ENCODE assay signal across 22 mouse cellular contexts in genomic region chr11:101282896-101283295, GRCm38 (mm10). TPM values are rescaled to one million over a fixed set of nuclear protein-coding genes. Genes with fewer than 3 reads are reported as not detected.
DNase-seq lines count a peak whose midpoint lies in the region; ATAC-seq lines count a peak whose summit lies in the region.
"Had no signal": no experiment of that assay in that cellular context is flagged by ENCODE, and none has a peak within 500 bp of the region (broad histone marks: within the 10 kb centered on the region; RNA-seq: fewer than 3 reads in every experiment).

No protein-coding gene starts in this region.

- H3K36me3 ChIP-seq in hindbrain, embryonic 13.5 days = peaks cover 14% of the 10 kb centered on the region
- 0 out of 2 replicates have a peak, but pooled peaks cover 2% of the 10 kb centered on the region for H3K36me3 ChIP-seq in hindbrain, embryonic 11.5 days (ENCODE audit: control insufficient read depth, insufficient read depth, low read length)
- H3K36me3 ChIP-seq in kidney, embryonic 16.5 days (ENCODE audit: insufficient read depth, low read length) = no peaks in the 10 kb centered on the region

- no peak overlapping the region for H3K27ac ChIP-seq in hindbrain, embryonic 13.5 days
- no peak overlapping the region for H3K27ac ChIP-seq in hindbrain, embryonic 11.5 days (ENCODE audit: low read depth, low read length)
- peak overlapping the region; percentile 59 for H3K27ac ChIP-seq in kidney, embryonic 16.5 days (ENCODE audit: low read length)
- H3K27ac ChIP-seq: embryonic facial prominence, embryonic 10.5 days; heart, embryonic 10.5 days; hindbrain, embryonic 14.5 days had no signal

- no peaks in the 10 kb centered on the region for H3K9me3 ChIP-seq in hindbrain, embryonic 13.5 days
- no peaks in the 10 kb centered on the region for H3K9me3 ChIP-seq in hindbrain, embryonic 11.5 days (ENCODE audit: control insufficient read depth, low read length)
- H3K9me3 ChIP-seq in kidney, embryonic 16.5 days (ENCODE audit: low read length) = no peaks in the 10 kb centered on the region
- H3K9me3 ChIP-seq: embryonic facial prominence, embryonic 10.5 days; G1E; heart, embryonic 10.5 days had no signal

- DNase-seq in embryo, embryonic 10 days (ENCODE audit: low spot score) = peak; percentile 40
- DNase-seq in embryo, embryonic 10.5 days (ENCODE audit: low spot score) = no peak
- DNase-seq in hindbrain, embryonic 11.5 days (ENCODE audit: low spot score) = no peak
- DNase-seq in kidney, postnatal 14 days = no peak
- peak; percentile 69 for DNase-seq in Muller cell, postnatal 12 days (ENCODE audit: inconsistent ontology term)
- DNase-seq in thymus, postnatal 25 days = no peak
- DNase-seq: adrenal gland, postnatal 10 days; B cell, adult 2 months; cerebellum, adult 11-12 months; cerebellum, adult 9-10 months; cerebellum, postnatal 25 days; gastrocnemius, postnatal 10 days; heart, adult 18-20 months; heart, postnatal 10 days; heart, postnatal 4 days had no signal

- peaks cover 9% of the 10 kb centered on the region for H3K4me1 ChIP-seq in hindbrain, embryonic 13.5 days (replicated peaks)
- H3K4me1 ChIP-seq in hindbrain, embryonic 11.5 days (replicated peaks; ENCODE audit: control insufficient read depth, insufficient read depth, low read length) = peaks cover 3% of the 10 kb centered on the region
- peaks cover 39% of the 10 kb centered on the region for H3K4me1 ChIP-seq in kidney, embryonic 16.5 days (ENCODE audit: insufficient read depth, low read length)

- H3K9ac ChIP-seq in hindbrain, embryonic 13.5 days = peak overlapping the region; percentile 43; the same call in 1 of the 2 replicates
- H3K9ac ChIP-seq in hindbrain, embryonic 11.5 days (ENCODE audit: low read depth, low read length) = no peak overlapping the region
- H3K9ac ChIP-seq in kidney, embryonic 16.5 days (replicated peaks; ENCODE audit: low read length) = no peak overlapping the region
- H3K9ac ChIP-seq: hindbrain, embryonic 14.5 days had no signal

- no peak overlapping the region for H3K4me2 ChIP-seq in hindbrain, embryonic 13.5 days
- H3K4me2 ChIP-seq in hindbrain, embryonic 11.5 days (replicated peaks; ENCODE audit: low read depth, low read length) = no peak overlapping the region
- H3K4me2 ChIP-seq in kidney, embryonic 16.5 days (replicated peaks; ENCODE audit: low read depth, low read length) = no peak overlapping the region
- H3K4me2 ChIP-seq: hindbrain, embryonic 14.5 days had no signal

- no peak overlapping the region for H3K4me3 ChIP-seq in hindbrain, embryonic 13.5 days
- no peak overlapping the region for H3K4me3 ChIP-seq in hindbrain, embryonic 11.5 days (ENCODE audit: low read depth, low read length)
- no peak overlapping the region for H3K4me3 ChIP-seq in kidney, embryonic 16.5 days (ENCODE audit: low read length)
- H3K4me3 ChIP-seq: embryonic facial prominence, embryonic 10.5 days; heart, embryonic 10.5 days had no signal

- H3K27me3 ChIP-seq in hindbrain, embryonic 13.5 days = peaks cover 10% of the 10 kb centered on the region; the same call in 1 of the 2 replicates
- H3K27me3 ChIP-seq in hindbrain, embryonic 11.5 days (ENCODE audit: control insufficient read depth, insufficient read depth, low read length) = no peaks in the 10 kb centered on the region
- H3K27me3 ChIP-seq in kidney, embryonic 16.5 days (ENCODE audit: insufficient read depth, low read length) = no peaks in the 10 kb centered on the region

- ATAC-seq in hindbrain, embryonic 13.5 days (ENCODE audit: low FRiP score) = no peak
- no peak for ATAC-seq in hindbrain, embryonic 11.5 days (ENCODE audit: low FRiP score)
- no peak for ATAC-seq in kidney, embryonic 16.5 days (ENCODE audit: low FRiP score, low TSS enrichment)
- ATAC-seq: CD4-positive, CD25-positive, alpha-beta regulatory T cell, adult 4 months had no signal

- WGBS in hindbrain, embryonic 13.5 days = 39% methylated on average over 5 of the region's 5 CpGs
- WGBS in hindbrain, embryonic 11.5 days = 28% methylated on average over 5 of the region's 5 CpGs
- WGBS in kidney, embryonic 16.5 days = 9% methylated on average over 5 of the region's 5 CpGs

RNA-seq across cellular contexts. Expression of gene Coa3, which starts 4.0 kb away (rescaled TPM):
- 216 and 226 TPM in 2 replicates for polyA plus RNA-seq in hindbrain, embryonic 13.5 days (2015; fragmentation: Nextera tagmentation; extraction: Ambion mirVana)
- polyA plus RNA-seq in hindbrain, embryonic 11.5 days (2014; fragmentation: Nextera tagmentation; extraction: Ambion mirVana) = 213 and 217 TPM in 2 replicates
- 197 and 200 TPM in 2 replicates for polyA plus RNA-seq in kidney, embryonic 16.5 days (2015; fragmentation: Nextera tagmentation; extraction: Ambion mirVana)

RNA-seq across cellular contexts. Expression of gene Cntd1, which starts 4.1 kb away (rescaled TPM):
- 1.3 TPM in 2 replicates for polyA plus RNA-seq in hindbrain, embryonic 13.5 days (2015; fragmentation: Nextera tagmentation; extraction: Ambion mirVana)
- 1.3 and 1.7 TPM in 2 replicates for polyA plus RNA-seq in hindbrain, embryonic 11.5 days (2014; fragmentation: Nextera tagmentation; extraction: Ambion mirVana)
- polyA plus RNA-seq in kidney, embryonic 16.5 days (2015; fragmentation: Nextera tagmentation; extraction: Ambion mirVana) = 1.7 and 3.2 TPM in 2 replicates

RNA-seq across cellular contexts. Expression of gene Becn1, which starts 19.2 kb away (rescaled TPM):
- polyA plus RNA-seq in hindbrain, embryonic 13.5 days (2015; fragmentation: Nextera tagmentation; extraction: Ambion mirVana) = 166 and 188 TPM in 2 replicates
- polyA plus RNA-seq in hindbrain, embryonic 11.5 days (2014; fragmentation: Nextera tagmentation; extraction: Ambion mirVana) = 166 and 178 TPM in 2 replicates
- 176 and 188 TPM in 2 replicates for polyA plus RNA-seq in kidney, embryonic 16.5 days (2015; fragmentation: Nextera tagmentation; extraction: Ambion mirVana)

RNA-seq across cellular contexts. Expression of gene Wnk4, which starts 22.5 kb away (rescaled TPM):
- polyA plus RNA-seq in hindbrain, embryonic 13.5 days (2015; fragmentation: Nextera tagmentation; extraction: Ambion mirVana) = 7.0 and 7.7 TPM in 2 replicates
- 5.2 and 6.0 TPM in 2 replicates for polyA plus RNA-seq in hindbrain, embryonic 11.5 days (2014; fragmentation: Nextera tagmentation; extraction: Ambion mirVana)
- polyA plus RNA-seq in kidney, embryonic 16.5 days (2015; fragmentation: Nextera tagmentation; extraction: Ambion mirVana) = 30.5 and 39.5 TPM in 2 replicates

RNA-seq across cellular contexts. Expression of gene Vps25, which starts 29.4 kb away (rescaled TPM):
- 110 and 115 TPM in 2 replicates for polyA plus RNA-seq in hindbrain, embryonic 13.5 days (2015; fragmentation: Nextera tagmentation; extraction: Ambion mirVana)
- polyA plus RNA-seq in hindbrain, embryonic 11.5 days (2014; fragmentation: Nextera tagmentation; extraction: Ambion mirVana) = 117 and 119 TPM in 2 replicates
- polyA plus RNA-seq in kidney, embryonic 16.5 days (2015; fragmentation: Nextera tagmentation; extraction: Ambion mirVana) = 154 TPM in 2 replicates

Comparison
In these comparisons a context has a peak if more than half of its experiments do, and no peak if none do; other contexts are left out.
1. DNase-seq: peak in embryo, embryonic 10 days (single experiment) and Muller cell, postnatal 12 days (single experiment); none in embryo, embryonic 10.5 days (single experiment), hindbrain, embryonic 11.5 days (single experiment), kidney, postnatal 14 days (single experiment) and thymus, postnatal 25 days (single experiment).